Mouse (Mus musculus) adrenal gland, adult 2 months (tissue): ENCODE data around the gene Fam187b. TPM values are rescaled to one million over a fixed set of nuclear protein-coding genes. Genes with fewer than 3 reads are reported as not detected.

Experiments
- DNase-seq: peaks from one replicate; pipeline ENCODE4 v3.0.0; 2021
- polyA plus RNA-seq: library from polyadenylated mRNA; depleted of rRNA; stranded (reverse); fragments of >200 nt; gene quantifications from 2 replicates; pipeline ENCODE4 v1.2.3, GENCODE M21; 2012
- total RNA-seq, 2 experiments: library from RNA; stranded (reverse); gene quantifications; 2 replicates each; pipeline ENCODE4 v1.2.3; 2021

Gene Fam187b
- total and polyA plus RNA-seq, 3 experiments = 0.18 to 0.59 (median 0.37) TPM

- no peak for DNase-seq
Measured at GRCm38 (mm10) chr7:30958109-30958865, 15.3 kb upstream of the Fam187b start.

GRCm38 (mm10) chr7:30958866-30959487, 14.6 kb upstream of the Fam187b start:
- DNase-seq = no peak

GRCm38 (mm10) chr7:30959786-30960349, 13.7 kb upstream of the Fam187b start:
- peak; percentile 56 for DNase-seq

- DNase-seq = no peak
Measured at GRCm38 (mm10) chr7:30962862-30963261, 10.7 kb upstream of the Fam187b start.

- no peak for DNase-seq
Measured at GRCm38 (mm10) chr7:30964366-30964765, 9.2 kb upstream of the Fam187b start.

- no peak for DNase-seq
Measured at GRCm38 (mm10) chr7:30965677-30966076, 7.9 kb upstream of the Fam187b start.

GRCm38 (mm10) chr7:30966657-30967056, 6.9 kb upstream of the Fam187b start:
- DNase-seq = no peak

GRCm38 (mm10) chr7:30968611-30969010, 5.0 kb upstream of the Fam187b start:
- DNase-seq = peak; percentile 89

- no peak for DNase-seq
Measured at GRCm38 (mm10) chr7:30969174-30969573, 4.4 kb upstream of the Fam187b start.

- no peak for DNase-seq
Measured at GRCm38 (mm10) chr7:30971901-30972300, 1.7 kb upstream of the Fam187b start.

GRCm38 (mm10) chr7:30972426-30973250, 952 bp upstream of the Fam187b start:
- DNase-seq = no peak

GRCm38 (mm10) chr7:30973251-30973500, 414 bp upstream of the Fam187b start, which contains the start of gene Lsr:
Gene Lsr, minus strand, starts transcription at chr7:30973464.
- DNase-seq = no peak

- no peak for DNase-seq
Measured at GRCm38 (mm10) chr7:30981703-30982102, 8.1 kb downstream of the Fam187b start.

- DNase-seq = no peak
Measured at GRCm38 (mm10) chr7:30985357-30985756, 11.8 kb downstream of the Fam187b start.

- DNase-seq = peak; percentile 73
Measured at GRCm38 (mm10) chr7:30988519-30989162, 15.1 kb downstream of the Fam187b start.

GRCm38 (mm10) chr7:30992148-30992547, 18.6 kb downstream of the Fam187b start:
- no peak for DNase-seq

- DNase-seq = no peak
Measured at GRCm38 (mm10) chr7:30993986-30994385, 20.4 kb downstream of the Fam187b start.

- DNase-seq = no peak
Measured at GRCm38 (mm10) chr7:30996491-30996890, 22.9 kb downstream of the Fam187b start.

GRCm38 (mm10) chr7:31000505-31001020, 27.0 kb downstream of the Fam187b start:
- DNase-seq = peak; percentile 85

GRCm38 (mm10) chr7:31002650-31003049, 29.1 kb downstream of the Fam187b start:
- DNase-seq = peak; percentile 58

- DNase-seq = no peak
Measured at GRCm38 (mm10) chr7:31007775-31008174, 34.2 kb downstream of the Fam187b start.

- peak; percentile 21 for DNase-seq
Measured at GRCm38 (mm10) chr7:31008175-31008574, 34.6 kb downstream of the Fam187b start.
